Mouse (Mus musculus) gastrocnemius, adult 2 months (tissue): ENCODE results near the gene Fibp. TPM values are rescaled to one million over a fixed set of nuclear protein-coding genes. Genes with fewer than 3 reads are reported as not detected.
"Not testable (repeated sequence)": the region's sequence is repeated elsewhere in the genome, so short reads cannot be mapped to it uniquely, and the experiment has no call there.

Experiments
- DNase-seq: peaks from one replicate; pipeline ENCODE4 v3.0.0; 2022
- H3K27ac ChIP-seq: fragments of 200-600 bp; 2 replicates; pipeline ENCODE4 v1.8.1; 2022; ENCODE audit warnings: mild to moderate bottlenecking
- H3K4me3 ChIP-seq: fragments of 200-600 bp; 2 replicates; pipeline ENCODE4 v1.8.1; 2022; ENCODE audit warnings: mild to moderate bottlenecking, moderate library complexity
- CTCF ChIP-seq: fragments of 200-600 bp; IDR thresholded peaks from 2 replicates; pipeline ENCODE4 v1.8.1; 2022; ENCODE audit warnings: antibody characterized with exemption, mild to moderate bottlenecking, moderate library complexity
- intact Hi-C: fragments of 180-260 bp; cut with DNase I; formaldehyde crosslinking; loops from one replicate; pipeline ENCODE4 v1.15.1; 2025
- total RNA-seq, 2 experiments: library from RNA; stranded (reverse); gene quantifications; 2 replicates each; pipeline ENCODE4 v1.2.3; 2021

Fibp gene
- total RNA-seq, 2 experiments from 2014 or later, result 33.9 to 35.8 TPM

DNA sequence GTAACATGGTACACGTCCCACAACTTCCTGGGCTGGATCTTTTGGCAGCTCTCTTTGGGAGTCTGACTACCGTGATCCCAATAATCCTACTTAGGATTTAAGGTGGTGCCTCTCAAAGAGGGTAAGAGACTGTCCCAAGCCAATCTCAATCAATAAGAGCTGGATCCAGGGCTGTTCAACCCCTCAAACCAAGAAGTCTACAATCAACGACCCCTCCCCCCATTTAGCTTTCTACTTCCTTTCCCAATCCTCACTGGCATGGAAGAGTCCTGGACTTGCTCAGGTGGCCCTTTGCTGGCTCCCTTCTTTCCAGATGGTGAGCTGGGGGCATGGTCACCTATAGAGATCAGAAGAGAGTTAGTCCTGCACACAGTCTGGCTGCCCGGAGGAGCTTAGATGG, 26.4 kb downstream of the Fibp start:
- Histone ChIP-seq H3K27ac (peak overlapping the region; percentile 98; the same call in 1 of the 2 replicates), H3K4me3 (no peak overlapping the region; the same call in none of the 2 replicates)
- TF ChIP-seq CTCF, result no peak
- intact Hi-C loops, result loop anchor here (2.0 to 5.0 kb wide), 2 partner anchors 24 to 79 kb away; no protein-coding TSS in a partner anchor
- no peak for DNase-seq

DNA sequence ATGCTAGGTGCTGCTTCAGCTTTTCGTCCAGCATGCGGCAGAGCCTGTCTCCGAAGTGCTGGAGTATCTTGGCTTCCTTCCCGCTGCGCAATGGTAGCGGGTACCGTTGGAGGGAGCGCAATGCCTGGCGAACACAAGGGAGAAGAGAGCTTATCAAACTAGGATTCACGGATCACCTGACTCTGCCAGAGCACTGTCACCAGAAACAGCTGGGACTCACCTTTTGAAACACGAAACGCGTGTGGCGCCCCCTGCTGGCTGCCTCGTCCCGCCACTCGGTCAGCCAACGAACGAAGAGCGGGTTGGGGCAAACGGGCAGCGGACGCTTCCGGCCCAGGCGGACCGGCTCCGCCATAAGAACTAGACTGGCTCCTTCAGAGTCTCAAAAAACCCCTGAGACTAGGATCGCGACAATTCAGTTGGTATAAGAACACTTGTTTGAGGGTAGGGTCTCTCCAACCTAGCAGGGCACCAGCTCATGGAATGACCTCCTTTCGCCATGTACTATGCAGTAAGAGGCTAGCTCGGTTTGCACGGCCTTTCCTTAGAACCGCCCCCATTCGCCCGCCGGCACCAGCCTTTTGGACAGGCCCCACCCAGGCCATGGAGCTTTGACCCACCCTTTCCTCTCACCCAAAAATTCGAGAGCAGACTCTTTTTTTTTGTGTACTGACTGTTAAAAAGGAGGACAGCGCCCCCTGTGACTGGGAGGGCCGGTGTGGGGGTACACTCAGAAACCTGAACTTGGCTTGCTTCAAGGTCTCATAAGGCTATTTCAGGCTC, 27.5 kb downstream of the Fibp start, which contains the start of gene Mus81:
Gene Mus81 (minus strand): TSS at position 635 of the 783 bp plus-strand sequence.
- Histone ChIP-seq H3K4me3 (peak within 1 kb of the TSS; percentile 100), H3K27ac (peak within 1 kb of the TSS; percentile 98)
- intact Hi-C loops, result loop anchor here (2.0 to 5.0 kb wide), 3 partner anchors 25 to 81 kb away; partner anchors contain the start of genes AI837181 and Drap1
- DNase-seq, result peak; percentile 97
- peak; percentile 87 for TF ChIP-seq CTCF

DNA sequence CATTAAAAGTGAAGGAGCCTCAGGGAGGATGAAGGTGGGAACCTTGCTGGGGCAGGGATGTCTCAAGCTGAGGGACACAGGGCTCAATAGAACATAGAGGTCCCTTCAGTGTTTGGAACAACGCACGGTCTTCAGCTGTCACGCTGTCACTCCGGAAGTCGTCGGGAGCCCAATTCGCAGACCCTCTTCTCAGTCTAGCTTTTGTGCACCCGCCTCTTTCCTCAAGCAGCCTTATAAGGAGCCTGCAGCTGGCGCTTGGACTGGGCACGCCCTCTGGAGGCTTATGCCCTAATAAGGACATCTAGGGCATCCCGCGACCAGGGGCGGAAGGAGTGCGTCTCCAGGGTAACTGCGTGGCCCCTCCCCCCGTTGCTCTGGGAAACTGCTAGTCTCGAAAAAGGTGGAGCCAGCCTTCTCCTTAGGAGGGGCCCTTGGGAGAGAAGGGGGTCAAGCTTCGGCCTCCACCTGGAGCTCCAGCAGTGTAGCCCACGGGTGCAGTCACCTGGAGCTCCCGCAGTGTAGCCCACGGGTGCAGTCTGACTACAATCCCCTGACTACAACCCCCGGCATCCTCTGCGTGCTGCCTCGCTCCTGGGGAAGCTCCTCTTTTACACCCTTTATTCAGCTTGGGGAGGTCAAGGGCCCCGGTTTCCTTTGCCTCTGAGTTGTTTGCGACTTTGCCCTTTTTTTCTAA, 28.6 kb downstream of the Fibp start:
- Histone ChIP-seq H3K27ac (peak overlapping the region; percentile 98), H3K4me3 (peak overlapping the region; percentile 100)
- peak; percentile 98 for DNase-seq
- intact Hi-C loops, result loop anchor here (2.0 to 5.0 kb wide), 2 partner anchors 64 to 82 kb away; partner anchors contain the start of genes AI837181 and Drap1
- TF ChIP-seq CTCF, result no peak

DNA sequence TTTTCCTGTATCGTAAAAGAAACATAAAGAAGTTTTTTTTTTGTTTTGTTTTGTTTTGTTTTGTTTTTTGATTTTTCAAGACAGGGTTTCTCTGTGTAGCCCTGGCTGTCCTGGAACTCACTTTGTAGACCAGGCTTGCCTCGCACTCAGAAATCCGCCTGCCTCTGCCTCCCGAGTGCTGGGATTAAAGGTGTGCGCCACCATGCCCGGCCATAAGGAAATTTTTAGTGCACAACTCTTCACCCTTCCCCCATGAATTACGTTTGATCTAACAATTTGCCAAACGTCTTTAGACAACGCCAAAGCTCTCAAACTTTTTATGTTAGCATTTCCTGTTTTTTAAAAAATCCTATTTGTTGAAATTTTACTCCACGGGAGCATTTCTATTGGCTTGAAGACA, 29.3 kb downstream of the Fibp start:
- peak overlapping the region; percentile 100 for H3K4me3 ChIP-seq
- intact Hi-C loops, result loop anchor here (2.0 to 5.0 kb wide), 3 partner anchors 21 to 82 kb away; partner anchors contain the start of genes AI837181, Drap1 and Snx32
- not testable (repeated sequence) for DNase-seq
- H3K27ac ChIP-seq, result peak overlapping the region; percentile 98

DNA sequence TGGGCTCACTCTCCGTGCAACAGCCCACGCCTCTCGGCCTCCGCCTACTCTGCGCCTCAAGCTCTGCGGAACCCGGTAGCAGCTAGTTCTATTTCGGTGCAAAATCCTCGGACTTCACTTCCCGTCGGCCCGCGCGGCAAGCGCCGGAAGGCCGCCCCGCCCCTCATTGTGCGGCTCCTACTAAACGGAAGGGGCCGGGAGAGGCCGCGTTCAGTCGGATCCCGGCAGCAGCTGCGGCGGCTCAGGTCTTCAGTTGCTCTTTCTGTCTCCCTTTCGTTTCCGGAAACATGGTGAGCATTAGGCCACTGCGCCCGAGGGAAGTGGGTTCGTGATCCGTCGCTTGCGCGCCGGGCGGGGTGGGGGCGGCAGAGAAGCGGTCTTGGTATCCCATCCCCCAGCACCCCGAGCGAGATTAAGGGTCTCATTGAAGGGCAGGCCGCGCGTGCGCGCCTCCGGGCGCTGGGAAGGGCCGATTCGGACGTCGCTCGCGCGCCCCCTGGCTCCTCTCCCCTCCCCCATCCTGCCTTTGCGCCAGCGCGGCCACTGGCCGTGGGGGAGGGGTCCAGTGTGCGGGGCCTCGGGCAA, 30.0 kb downstream of the Fibp start, which contains the start of gene Cfl1:
Gene Cfl1 (plus strand): TSS at position 143 of the 585 bp plus-strand sequence.
- DNase-seq, result peak; percentile 96
- Histone ChIP-seq H3K4me3 (peak within 1 kb of the TSS; percentile 100), H3K27ac (peak within 1 kb of the TSS; percentile 98)
- intact Hi-C loops, result loop anchor here (2.0 kb wide), 1 partner anchor 20 kb away; the partner anchor contains the start of gene Snx32
- TF ChIP-seq CTCF, result no peak

DNA sequence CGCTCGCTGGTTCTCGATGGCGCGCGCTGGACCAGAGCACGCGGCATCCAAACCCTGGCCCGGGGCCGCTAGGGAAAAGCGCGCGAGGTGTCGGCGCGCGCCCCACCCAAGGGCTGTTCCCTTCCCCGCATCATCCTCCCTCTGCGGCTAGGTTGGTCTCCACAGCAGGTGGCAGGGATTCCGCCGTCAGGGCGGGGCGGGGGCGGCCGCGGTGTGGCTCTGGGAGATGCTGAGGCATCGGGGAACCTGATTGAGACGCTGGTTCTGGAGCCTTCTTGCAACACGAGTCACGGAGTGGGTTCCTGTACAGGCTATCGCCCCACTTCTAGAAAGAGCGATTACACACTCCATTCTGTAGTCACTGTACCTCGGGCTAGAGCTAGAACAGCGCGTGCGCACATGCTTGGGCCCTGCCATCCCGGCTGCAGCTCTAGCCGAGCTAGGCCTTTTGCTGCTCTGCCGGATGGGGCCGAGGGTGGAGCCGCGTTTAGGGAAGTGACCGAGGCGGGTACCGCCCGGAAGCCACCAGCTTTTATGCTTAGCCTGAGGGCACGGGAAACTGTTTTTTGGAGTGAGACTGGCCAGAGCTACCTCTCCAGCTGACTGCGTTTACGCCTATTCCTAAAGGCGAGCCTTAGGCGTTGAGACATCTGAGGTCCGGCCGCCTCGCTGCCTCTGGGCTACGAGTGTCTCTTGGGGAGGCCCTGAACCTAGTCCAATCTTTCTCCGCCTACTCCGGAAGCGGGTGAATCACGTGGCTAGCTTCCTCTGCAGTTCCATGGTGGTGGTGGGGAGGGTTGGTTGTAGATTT, 30.7 kb downstream of the Fibp start:
- H3K4me3 ChIP-seq, result peak overlapping the region; percentile 100
- peak; percentile 89 for DNase-seq
- intact Hi-C loops, result loop anchor here (2.0 kb wide), 1 partner anchor 20 kb away; the partner anchor contains the start of gene Snx32
- TF ChIP-seq CTCF, result no peak
- H3K27ac ChIP-seq, result peak overlapping the region; percentile 98

DNA sequence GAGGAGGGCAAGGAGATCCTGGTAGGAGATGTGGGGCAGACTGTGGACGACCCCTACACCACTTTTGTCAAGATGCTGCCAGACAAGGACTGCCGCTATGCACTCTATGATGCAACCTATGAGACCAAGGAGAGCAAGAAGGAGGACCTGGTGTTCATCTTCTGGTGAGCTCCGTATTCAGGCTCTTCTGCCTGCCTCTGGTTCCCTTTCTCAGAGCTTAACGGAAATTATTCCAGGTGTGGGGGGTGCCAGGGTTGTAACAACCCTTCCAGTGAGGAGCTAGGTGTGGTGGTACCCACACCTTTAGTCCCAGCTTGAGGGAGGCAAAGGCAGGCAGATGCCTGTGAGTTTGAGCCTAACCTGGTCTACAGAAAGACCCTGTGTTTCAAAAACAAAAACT, 32.2 kb downstream of the Fibp start:
- Histone ChIP-seq H3K27ac (peak overlapping the region; percentile 24; the same call in 1 of the 2 replicates), H3K4me3 (peak overlapping the region; percentile 100; the same call in 1 of the 2 replicates)
- no peak for TF ChIP-seq CTCF
- DNase-seq, result no peak
- intact Hi-C loops, result no loop called here

DNA sequence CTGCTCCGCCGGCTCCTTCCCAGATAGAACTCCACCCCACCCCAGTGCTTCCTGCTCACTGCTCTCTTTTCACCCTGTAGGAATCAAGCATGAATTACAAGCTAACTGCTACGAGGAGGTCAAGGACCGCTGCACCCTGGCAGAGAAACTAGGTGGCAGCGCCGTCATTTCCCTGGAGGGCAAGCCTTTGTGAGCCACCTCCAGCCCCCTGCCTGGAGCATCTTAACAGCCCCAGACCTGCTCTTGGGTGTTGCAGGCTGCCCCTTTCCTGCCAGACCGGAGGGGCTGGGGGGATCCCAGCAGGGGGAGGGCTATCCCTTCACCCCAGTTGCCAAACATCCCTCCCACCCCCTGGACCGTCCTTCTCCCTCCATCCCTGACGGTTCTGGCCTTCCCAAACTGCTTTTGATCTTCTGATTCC, 32.9 kb downstream of the Fibp start:
- intact Hi-C loops, H3K27ac ChIP-seq, DNase-seq: not testable (repeated sequence)
- peak overlapping the region; percentile 100 for H3K4me3 ChIP-seq

DNA sequence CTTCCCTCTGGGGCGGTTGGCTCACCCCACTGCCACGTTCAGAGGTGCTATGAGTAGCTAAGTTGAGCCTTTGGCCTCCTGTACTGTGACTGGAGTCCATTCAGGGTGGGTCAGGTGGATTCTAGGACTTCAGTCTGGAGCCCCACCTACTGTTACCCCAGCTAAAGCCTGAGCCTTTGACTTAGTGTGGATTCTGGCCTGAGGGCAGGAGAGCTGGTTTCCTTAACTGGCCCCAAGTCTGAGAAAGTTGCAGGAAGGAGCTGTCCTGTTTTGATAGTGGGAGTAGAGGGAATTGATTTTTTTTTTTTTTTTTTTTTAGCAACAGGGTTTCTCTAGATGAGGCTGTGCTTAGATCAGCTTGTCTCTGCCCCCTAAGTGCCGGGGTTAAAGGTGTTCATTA, 33.9 kb downstream of the Fibp start:
- peak overlapping the region; percentile 49; the same call in 1 of the 2 replicates for H3K27ac ChIP-seq
- no peak for DNase-seq
- intact Hi-C loops, result no loop called here
- H3K4me3 ChIP-seq, result no peak overlapping the region
- no peak for TF ChIP-seq CTCF

DNA sequence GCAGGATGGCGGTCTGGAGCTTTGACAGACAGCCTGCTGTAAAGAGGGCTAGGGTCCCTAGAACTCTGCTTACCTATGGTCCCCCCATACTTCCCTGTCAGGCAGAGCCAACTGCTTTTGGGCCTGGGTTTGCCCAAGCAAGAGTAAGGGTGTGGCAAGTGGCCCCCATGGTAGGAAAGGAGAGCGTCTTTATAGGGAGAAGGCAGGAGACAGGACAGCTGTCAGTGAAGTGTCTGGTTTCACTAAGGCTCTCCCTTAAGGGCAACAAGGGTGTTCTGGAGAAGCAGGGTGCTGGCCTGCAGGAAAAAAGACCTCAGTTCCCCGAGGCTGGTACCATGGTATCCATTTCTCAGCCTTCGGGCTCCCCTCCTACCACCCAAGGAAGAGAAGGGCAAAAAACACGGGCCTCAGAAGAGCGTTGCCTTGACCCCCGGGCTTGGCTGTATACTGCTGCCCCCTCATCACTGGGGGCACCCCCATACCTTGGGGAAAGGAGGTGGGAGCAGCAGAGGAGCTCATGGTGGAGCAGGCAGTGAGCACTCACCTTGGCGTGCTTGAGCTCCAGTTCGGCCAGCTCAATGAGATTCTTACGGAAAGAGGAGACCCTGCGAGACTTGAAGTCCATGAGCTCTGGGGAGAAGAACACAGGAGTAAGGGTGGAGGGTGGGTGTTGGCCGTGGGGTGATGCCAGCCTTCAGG, 35.1 kb downstream of the Fibp start:
- Histone ChIP-seq H3K4me3 (no peak overlapping the region), H3K27ac (peak overlapping the region; percentile 62)
- TF ChIP-seq CTCF, result no peak
- intact Hi-C loops, result no loop called here
- no peak for DNase-seq

DNA sequence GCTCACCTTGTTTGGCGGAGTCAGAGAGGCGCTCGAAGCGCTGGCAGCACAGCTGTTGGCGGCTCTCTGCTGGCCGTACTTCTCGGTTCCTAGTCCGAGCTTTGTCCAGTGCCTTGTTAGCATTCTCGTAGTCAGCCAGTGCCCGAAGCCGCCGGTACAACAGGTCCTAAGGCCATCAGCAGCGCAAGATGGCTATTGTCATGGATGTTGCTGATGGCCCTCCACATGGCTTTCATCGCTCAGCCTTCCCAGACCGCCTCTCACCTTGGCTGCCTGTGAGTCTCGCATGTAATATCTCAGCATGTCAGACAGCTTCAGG, 35.6 kb downstream of the Fibp start:
- H3K27ac ChIP-seq, result peak overlapping the region; percentile 62
- TF ChIP-seq CTCF, result no peak
- DNase-seq, result no peak
- intact Hi-C loops, result no loop called here
- no peak overlapping the region for H3K4me3 ChIP-seq
